Mouse (Mus musculus): ENCODE data around the gene Hk3. TPM values are rescaled to one million over a fixed set of nuclear protein-coding genes. Genes with fewer than 3 reads are reported as not detected.

Gene Hk3
- polyA plus RNA-seq, 1 experiment from 2014 or later, result 0.58 TPM

DNA sequence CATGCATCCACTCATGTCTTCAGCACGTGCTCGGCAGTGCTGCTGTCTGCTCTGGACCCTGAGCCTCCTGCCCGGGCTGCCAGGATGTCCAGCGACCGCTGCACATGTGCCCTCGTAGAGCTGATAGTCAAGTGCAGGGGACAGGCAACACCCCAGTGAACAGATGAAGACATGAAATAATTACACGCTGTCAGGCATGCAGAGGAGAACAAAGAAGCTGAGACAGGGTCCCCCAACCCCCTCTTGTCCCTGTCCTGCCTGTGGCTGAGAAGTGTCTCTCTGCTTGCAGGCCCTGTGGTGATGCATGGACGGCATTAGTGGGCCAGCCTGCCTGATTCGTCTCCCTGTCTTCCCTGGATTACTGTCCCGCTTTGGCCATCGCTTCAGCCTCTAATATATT is 53.7 kb downstream of the Hk3 start:
- H3K4me3 ChIP-seq, result no peak overlapping the region
- peak overlapping the region; percentile 51; the same call in 1 of the 2 replicates for H3K27ac ChIP-seq
- DNase-seq (ENCODE audit: extremely low spot score, low spot score), result no peak
- peaks cover 55% of the 10 kb centered on the region for H3K4me1 ChIP-seq
- no peaks in the 10 kb centered on the region for H3K36me3 ChIP-seq (replicated peaks)
- H3K27me3 ChIP-seq (ENCODE audit: poor library complexity, severe bottlenecking), result peaks cover 88% of the 10 kb centered on the region
- 74% methylated on average over 11 of the region's 11 CpGs for WGBS
- no peaks in the 10 kb centered on the region for H3K9me3 ChIP-seq

- Histone ChIP-seq H3K4me1 (peaks cover 64% of the 10 kb centered on the region), H3K27me3 (ENCODE audit: poor library complexity, severe bottlenecking) (peaks cover 90% of the 10 kb centered on the region), H3K36me3 (replicated peaks) (no peaks in the 10 kb centered on the region), H3K27ac (no peak overlapping the region), H3K4me3 (no peak overlapping the region), H3K9me3 (no peaks in the 10 kb centered on the region)
- DNase-seq (ENCODE audit: extremely low spot score, low spot score), result no peak
- WGBS, result 75% methylated on average over 6 of the region's 6 CpGs
These were observed 55.9 kb downstream of the Hk3 start for GRCm38 (mm10) chr13:54965256-54965655.

DNA sequence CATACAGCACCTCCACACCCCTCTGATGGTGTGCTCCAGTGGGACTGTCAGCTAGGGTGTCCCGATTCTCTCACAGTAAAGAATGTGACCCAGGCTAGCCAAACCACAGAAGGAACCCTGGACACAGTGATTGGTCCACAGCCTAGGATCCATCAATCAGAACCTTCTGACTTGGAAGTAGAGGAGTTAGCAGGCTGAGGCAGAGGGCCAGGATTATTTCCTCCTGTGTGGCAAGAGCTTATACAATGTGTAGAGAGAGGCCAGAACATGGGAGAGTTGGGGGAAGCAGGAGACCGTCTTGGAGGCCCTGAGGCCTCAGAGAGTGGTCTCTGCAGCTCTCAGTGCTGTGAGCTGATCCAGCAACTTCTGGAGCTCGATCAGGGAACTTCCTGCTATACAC is 60.7 kb downstream of the Hk3 start:
- no peaks in the 10 kb centered on the region for H3K9me3 ChIP-seq
- DNase-seq (ENCODE audit: extremely low spot score, low spot score), result no peak
- peaks cover 97% of the 10 kb centered on the region for H3K27me3 ChIP-seq (ENCODE audit: poor library complexity, severe bottlenecking)
- H3K4me3 ChIP-seq, result no peak overlapping the region
- peaks cover 69% of the 10 kb centered on the region for H3K4me1 ChIP-seq
- H3K36me3 ChIP-seq (replicated peaks), result no peaks in the 10 kb centered on the region
- peak overlapping the region; percentile 11; the same call in 1 of the 2 replicates for H3K27ac ChIP-seq
- 84% methylated on average over 3 of the region's 3 CpGs for WGBS

DNA sequence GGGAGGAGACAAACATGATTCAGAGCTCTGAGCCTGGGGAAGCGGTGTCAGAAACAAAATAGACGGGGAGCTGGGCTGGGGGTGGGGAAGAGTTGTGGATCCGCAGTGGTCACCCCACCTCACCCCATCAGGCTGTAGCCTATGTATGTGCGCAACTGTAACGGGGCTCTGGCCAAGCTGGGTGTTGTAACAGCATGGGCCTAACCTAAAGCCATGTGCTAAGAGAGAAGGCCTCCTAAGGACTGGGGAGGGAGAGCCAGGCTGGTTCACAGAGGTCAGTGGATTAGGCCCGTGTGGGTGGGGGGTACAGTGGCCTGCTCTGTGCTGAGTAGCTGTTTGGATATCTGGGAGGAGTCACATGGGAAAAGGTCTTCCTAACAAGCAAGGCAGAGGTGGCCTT is 61.3 kb downstream of the Hk3 start:
- H3K27ac ChIP-seq, result 0 out of 2 replicates have a peak overlapping the region, but pooled peaks have one; percentile 48

GRCm38 (mm10) chr13:54959059-54959701 is 62.0 kb downstream of the Hk3 start:
- H3K9me3 ChIP-seq, result no peaks in the 10 kb centered on the region
- 0 out of 2 replicates have a peak overlapping the region, but pooled peaks have one; percentile 48 for H3K27ac ChIP-seq
- H3K4me3 ChIP-seq, result no peak overlapping the region
- peaks cover 100% of the 10 kb centered on the region for H3K27me3 ChIP-seq (ENCODE audit: poor library complexity, severe bottlenecking)
- no peak for DNase-seq (ENCODE audit: extremely low spot score, low spot score)
- no peaks in the 10 kb centered on the region for H3K36me3 ChIP-seq (replicated peaks)
- peaks cover 78% of the 10 kb centered on the region for H3K4me1 ChIP-seq
- WGBS, result 47% methylated on average over 15 of the region's 15 CpGs

More for the DNA sequence above, 61.3 kb downstream of the Hk3 start:
- DNase-seq (ENCODE audit: extremely low spot score, low spot score), result no peak
- peaks cover 75% of the 10 kb centered on the region for H3K4me1 ChIP-seq
- no peaks in the 10 kb centered on the region for H3K9me3 ChIP-seq
- no peak overlapping the region for H3K4me3 ChIP-seq
- 57% methylated on average over 6 of the region's 6 CpGs for whole genome bisulfite sequencing
- peaks cover 100% of the 10 kb centered on the region for H3K27me3 ChIP-seq (ENCODE audit: poor library complexity, severe bottlenecking)
- no peaks in the 10 kb centered on the region for H3K36me3 ChIP-seq (replicated peaks)

DNA sequence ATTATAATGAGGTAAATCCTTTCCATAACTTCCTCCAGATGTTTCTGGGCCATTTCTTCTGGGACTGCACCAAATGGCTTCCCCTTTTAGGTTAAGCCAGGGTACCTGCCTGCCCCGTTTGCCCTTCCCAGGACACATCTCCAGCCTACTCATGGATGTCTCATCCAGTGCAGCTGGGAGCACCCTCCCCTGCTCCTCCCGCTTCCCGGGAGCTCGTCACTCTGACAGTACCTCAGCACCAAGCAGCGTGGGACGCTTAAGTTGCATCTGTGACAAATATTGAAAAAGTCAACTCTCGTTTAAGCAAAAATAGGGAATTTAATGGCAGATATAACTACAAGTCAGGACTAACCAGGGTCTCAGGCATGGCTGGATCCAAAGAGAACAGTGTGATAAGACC is 63.9 kb downstream of the Hk3 start:
- Histone ChIP-seq H3K4me1 (peaks cover 67% of the 10 kb centered on the region), H3K27me3 (ENCODE audit: poor library complexity, severe bottlenecking) (peaks cover 100% of the 10 kb centered on the region), H3K36me3 (replicated peaks) (no peaks in the 10 kb centered on the region), H3K27ac (no peak overlapping the region), H3K9me3 (no peaks in the 10 kb centered on the region), H3K4me3 (no peak overlapping the region)
- 74% methylated on average over 7 of the region's 7 CpGs for WGBS
- DNase-seq (ENCODE audit: extremely low spot score, low spot score), result no peak

Other genes starting within 250 kb of the Hk3 start
- gene Eif4e1b, start 237.4 kb downstream of the Hk3 start, polyA plus RNA-seq (2016; fragmentation: Nextera tagmentation; extraction: Ambion mirVana), result not detected in 2 replicates
- gene Tspan17, start 232.0 kb downstream of the Hk3 start, polyA plus RNA-seq (2016; fragmentation: Nextera tagmentation; extraction: Ambion mirVana), result 7.9 and 9.5 TPM in 2 replicates
- 2.4 TPM in 2 replicates for gene Unc5a, start 72.0 kb downstream of the Hk3 start, polyA plus RNA-seq (2016; fragmentation: Nextera tagmentation; extraction: Ambion mirVana)
- 23.4 and 23.5 TPM in 2 replicates for gene Uimc1, start 78.9 kb upstream of the Hk3 start, polyA plus RNA-seq (2016; fragmentation: Nextera tagmentation; extraction: Ambion mirVana)
- gene Zfp346, start 83.9 kb upstream of the Hk3 start, polyA plus RNA-seq (2016; fragmentation: Nextera tagmentation; extraction: Ambion mirVana), result 24.5 and 25.1 TPM in 2 replicates
- not detected in 2 replicates for gene Gm17617, start 112.2 kb upstream of the Hk3 start, polyA plus RNA-seq (2016; fragmentation: Nextera tagmentation; extraction: Ambion mirVana)
- 0.16 and 0.30 TPM in 2 replicates for gene Fgfr4, start 131.3 kb upstream of the Hk3 start, polyA plus RNA-seq (2016; fragmentation: Nextera tagmentation; extraction: Ambion mirVana)
- gene Nsd1, start 188.4 kb upstream of the Hk3 start, polyA plus RNA-seq (2016; fragmentation: Nextera tagmentation; extraction: Ambion mirVana), result 66.8 and 70.1 TPM in 2 replicates

All from forebrain, embryonic 10.5 days (tissue).